Mouse (Mus musculus): ENCODE results near the gene Mtmr14. TPM values are rescaled to one million over a fixed set of nuclear protein-coding genes. Genes with fewer than 3 reads are reported as not detected.

The Mtmr14 gene
- total RNA-seq, 4 experiments from 2014 or later: 14.2 to 17.0 (median 16.3) TPM

DNA sequence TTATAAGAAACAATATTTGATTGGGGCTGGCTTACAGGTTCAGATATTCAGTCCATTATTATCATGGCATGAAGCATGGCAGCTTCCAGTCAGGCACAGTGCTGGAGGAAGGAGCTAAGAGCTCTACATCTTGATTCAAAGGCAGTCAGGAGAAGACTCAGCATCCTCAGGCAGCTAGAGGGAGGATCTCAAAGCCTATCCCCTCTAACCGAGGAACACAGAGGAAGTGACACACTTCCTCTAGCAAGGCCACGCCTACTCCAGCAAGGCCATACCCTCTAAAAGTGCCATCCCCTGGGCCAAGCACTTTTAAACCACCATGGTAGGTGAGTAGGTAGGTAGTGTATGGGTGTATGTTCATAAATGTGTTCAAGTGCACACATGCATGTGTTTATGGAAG lies 92.9 kb downstream of the Mtmr14 start:
- no peak for DNase-seq (ENCODE audit: low spot score in 2 of 2)

Other genes starting within 250 kb of the Mtmr14 start
- gene Thumpd3, start 191.6 kb upstream of the Mtmr14 start, total RNA-seq (2022): 10 to 100 TPM; 13.5 to 21.3 (median 16.4) TPM
- gene Setd5, start 160.5 kb upstream of the Mtmr14 start, total RNA-seq (2022): 10 to 100 TPM; 21.8 to 26.2 (median 23.5) TPM
- gene Lhfpl4, start 42.5 kb upstream of the Mtmr14 start, total RNA-seq (2022): under 1 TPM; 0.34 to 0.46 (median 0.40) TPM
- not detected for gene Cpne9, start 44.5 kb downstream of the Mtmr14 start, total RNA-seq (2022)
- gene Brpf1, start 69.3 kb downstream of the Mtmr14 start, total RNA-seq (2022): 10 to 100 TPM in 1 of 4 experiments, 1 to 10 TPM in 3; 8.0 to 11.1 (median 9.5) TPM
- gene Ogg1, start 89.1 kb downstream of the Mtmr14 start, total RNA-seq (2022): 1 to 10 TPM; 4.3 to 7.6 (median 5.2) TPM
- gene Camk1, start 106.1 kb downstream of the Mtmr14 start, total RNA-seq (2022): 10 to 100 TPM; 37.4 to 43.2 (median 40.5) TPM
- gene Tada3, start 140.0 kb downstream of the Mtmr14 start, total RNA-seq (2022): 10 to 100 TPM; 11.6 to 17.1 (median 14.0) TPM
- gene Arpc4, start 140.3 kb downstream of the Mtmr14 start, total RNA-seq (2022): 10 to 100 TPM; 50.8 to 57.8 (median 55.8) TPM
- under 1 TPM; 0.27 to 0.94 (median 0.83) TPM for gene Ttll3, start 151.4 kb downstream of the Mtmr14 start, total RNA-seq (2022)
- gene Rpusd3, start 181.5 kb downstream of the Mtmr14 start, total RNA-seq (2022): 10 to 100 TPM in 1 of 4 experiments, 1 to 10 TPM in 3; 5.9 to 12.8 (median 6.8) TPM
- gene Cidec, start 197.9 kb downstream of the Mtmr14 start, total RNA-seq (2022): 10 to 100 TPM in 3 of 4 experiments, 1 to 10 TPM in 1; 3.8 to 35.8 (median 19.8) TPM
- 10 to 100 TPM; 27.4 to 30.4 (median 29.1) TPM for gene Jagn1, start 204.7 kb downstream of the Mtmr14 start, total RNA-seq (2022)
- under 1 TPM; 0.12 to 0.44 (median 0.28) TPM for gene Il17re, start 220.6 kb downstream of the Mtmr14 start, total RNA-seq (2022)
- gene Il17rc, start 233.6 kb downstream of the Mtmr14 start, total RNA-seq (2022): 1 to 10 TPM; 3.9 to 7.5 (median 4.7) TPM
- gene Creld1, start 245.5 kb downstream of the Mtmr14 start, total RNA-seq (2022): 10 to 100 TPM; 46.7 to 56.2 (median 49.2) TPM